Mouse (Mus musculus): ENCODE data around the gene Ercc5. TPM values are rescaled to one million over a fixed set of nuclear protein-coding genes. Genes with fewer than 3 reads are reported as not detected.

The Ercc5 gene
- polyA plus RNA-seq, 1 experiment from 2014 or later, result 13.3 TPM

DNA sequence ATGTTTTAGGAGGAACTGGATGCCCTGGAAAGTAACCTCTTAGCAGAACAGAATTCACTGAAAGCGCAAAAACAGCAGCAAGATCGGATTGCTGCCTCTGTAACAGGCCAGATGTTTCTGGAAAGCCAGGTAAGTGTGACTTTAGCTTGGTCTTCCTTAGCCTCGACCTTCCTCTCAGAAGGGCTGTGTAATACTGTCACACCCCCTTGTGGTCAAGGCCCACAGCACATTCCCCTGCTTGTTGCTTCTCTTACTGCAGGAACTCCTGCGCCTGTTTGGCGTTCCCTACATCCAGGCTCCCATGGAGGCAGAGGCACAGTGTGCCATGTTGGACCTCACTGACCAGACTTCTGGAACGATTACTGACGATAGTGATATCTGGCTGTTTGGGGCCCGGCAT, 26.4 kb downstream of the Ercc5 start:
- peak; percentile 14 for DNase-seq (ENCODE audit: low spot score)

DNA sequence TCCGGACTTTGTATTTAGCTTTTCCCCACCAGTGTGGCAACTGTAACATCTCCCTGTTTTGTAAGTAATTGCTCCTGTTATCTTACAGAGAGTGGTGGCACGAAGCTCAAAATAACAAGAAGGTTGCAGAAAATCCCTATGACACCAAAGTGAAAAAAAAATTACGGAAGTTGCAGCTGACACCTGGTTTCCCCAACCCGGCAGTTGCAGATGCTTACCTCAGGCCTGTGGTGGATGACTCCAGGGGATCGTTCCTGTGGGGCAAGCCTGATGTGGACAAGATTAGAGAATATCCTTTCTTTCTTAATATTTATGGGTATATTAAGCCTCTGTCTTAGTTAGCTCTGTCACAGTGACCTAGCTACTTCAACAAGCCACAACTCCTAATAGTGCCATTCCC, 30.5 kb downstream of the Ercc5 start:
- no peak for DNase-seq (ENCODE audit: low spot score)

DNA sequence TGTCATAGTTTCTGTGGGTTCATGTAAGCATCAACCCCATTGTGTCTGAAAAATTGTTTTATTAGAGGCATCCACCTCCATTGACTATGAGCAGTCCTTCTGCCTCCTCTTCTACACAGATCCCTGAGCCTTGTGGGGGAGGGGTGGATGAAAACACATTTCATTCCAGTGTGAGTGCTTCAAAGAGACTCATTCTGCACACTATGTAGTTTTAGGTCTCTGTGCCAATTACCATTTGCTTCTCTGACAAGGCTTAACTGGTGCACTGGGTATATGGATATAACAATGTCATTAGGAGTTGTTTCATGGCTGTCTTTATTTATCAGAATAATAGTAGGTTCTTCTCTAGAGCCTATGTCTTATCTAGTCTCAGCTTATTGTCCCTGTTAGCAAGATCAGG, 38.9 kb downstream of the Ercc5 start:
- DNase-seq (ENCODE audit: low spot score), result no peak

DNA sequence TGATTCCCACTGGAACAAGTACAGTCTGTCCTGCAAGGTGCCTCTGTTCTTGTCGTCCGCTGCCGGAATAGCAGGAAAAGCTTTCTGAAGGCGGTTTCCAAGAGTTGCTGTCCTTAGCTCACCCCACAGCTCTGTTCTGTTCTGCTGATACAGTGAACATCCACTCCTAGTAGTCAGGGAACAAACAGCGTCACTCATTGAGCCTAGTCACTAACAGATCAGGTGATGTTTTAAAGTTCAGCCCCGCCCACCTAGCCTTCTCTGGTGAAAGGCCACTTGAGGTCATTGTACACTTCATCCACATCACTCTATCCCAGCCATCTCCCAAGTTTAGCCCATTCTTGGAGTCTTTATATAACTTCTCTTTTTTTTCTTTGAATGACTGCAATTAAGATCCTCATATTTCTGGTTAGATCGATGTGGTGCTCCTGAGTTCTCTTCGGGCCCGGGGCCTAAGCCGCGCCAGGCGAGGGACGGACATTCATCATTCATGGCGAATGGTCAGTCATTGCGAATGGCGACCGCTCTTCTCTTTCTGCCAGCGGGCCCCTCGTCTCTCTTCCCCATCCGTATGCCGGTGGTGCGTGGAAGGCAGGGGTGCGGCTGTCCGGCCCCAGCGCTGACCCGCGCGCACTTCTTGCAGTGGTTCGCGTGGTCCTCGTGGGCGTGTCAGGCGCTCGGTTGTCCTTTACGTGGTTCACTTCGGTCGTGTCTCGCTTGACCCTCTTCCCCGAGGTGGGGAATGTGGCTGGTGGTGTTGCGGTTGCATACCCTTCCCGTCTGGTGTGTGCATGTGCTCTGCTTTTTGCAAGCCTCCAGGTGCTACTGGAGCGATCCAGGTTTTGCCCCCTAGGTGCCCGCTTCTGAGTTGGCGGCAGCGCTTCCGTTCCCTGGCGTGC, 51.0 kb downstream of the Ercc5 start:
- no peak for DNase-seq (ENCODE audit: low spot score)

DNA sequence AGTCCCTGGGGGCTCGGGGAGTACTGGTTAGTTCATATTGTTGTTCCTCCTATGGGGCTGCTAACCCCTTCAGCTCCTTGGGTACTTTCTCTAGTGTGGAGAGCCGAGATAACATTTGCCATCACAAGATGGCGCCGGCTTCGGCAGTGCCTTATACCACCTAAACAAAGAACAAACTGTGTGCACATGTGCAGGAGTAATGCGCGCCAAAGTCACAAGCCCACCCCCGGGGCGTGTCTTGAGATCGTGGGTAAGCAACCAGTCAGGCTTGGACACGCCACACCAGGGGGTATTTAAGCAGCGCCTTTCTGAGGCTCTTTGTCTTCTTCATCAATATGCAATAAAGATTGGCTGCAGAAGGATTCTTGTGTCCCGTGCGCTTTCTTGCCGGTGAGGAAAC, 55.3 kb downstream of the Ercc5 start:
- no peak for DNase-seq (ENCODE audit: low spot score)

DNA sequence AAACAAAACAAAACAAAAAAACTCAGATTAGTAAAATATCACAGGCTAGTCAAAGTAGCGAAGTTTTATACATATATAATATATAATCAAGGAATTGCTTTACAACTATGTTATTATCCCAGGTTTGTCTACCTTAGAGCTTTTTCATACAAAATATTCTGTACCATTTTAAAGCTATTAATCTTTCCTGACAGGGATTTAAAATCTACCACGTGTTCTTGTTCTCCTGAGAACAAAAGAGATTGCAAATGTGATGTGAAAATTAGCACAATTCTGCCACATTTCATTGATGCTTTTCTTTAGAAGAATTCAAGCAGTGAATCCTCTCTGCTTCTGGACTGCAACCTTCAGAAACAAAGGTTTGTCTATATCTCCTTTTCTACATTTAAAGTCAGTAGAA, 66.9 kb downstream of the Ercc5 start:
- DNase-seq (ENCODE audit: low spot score), result no peak

DNA sequence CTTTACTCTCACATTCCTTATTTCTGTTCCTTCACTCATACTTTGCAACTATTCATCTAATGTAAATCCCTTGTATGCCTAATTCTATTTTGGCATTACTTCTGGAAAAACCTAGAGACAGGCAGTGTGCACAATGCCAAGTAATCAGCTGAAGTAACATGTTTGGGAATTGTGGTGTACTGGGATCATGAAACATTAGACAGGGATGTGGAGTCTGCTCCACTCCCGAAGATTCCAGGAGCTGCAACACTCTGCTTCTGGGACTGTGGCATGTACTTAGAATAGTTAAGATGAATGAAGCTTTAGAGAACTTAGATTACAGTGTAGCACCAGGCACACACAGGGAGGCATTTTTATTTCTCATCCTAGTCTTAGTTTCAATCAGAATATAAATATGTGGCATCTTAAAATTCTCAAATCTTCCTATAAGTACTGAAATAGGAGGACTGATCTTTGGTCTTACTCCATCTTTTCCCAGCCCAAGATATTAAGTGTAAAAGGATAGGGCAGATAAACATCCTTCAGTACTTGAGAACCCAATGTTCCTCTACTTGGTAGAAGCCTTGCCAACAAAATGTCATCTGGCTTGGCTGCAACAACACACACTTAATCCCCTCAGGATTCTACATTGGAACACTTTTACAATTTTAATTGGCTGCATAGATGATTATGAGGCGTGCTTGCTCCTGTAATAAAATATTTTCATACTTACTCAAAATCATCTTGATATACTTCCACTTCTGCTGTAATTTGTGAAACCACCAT, 69.0 kb downstream of the Ercc5 start:
- DNase-seq (ENCODE audit: low spot score), result no peak

DNA sequence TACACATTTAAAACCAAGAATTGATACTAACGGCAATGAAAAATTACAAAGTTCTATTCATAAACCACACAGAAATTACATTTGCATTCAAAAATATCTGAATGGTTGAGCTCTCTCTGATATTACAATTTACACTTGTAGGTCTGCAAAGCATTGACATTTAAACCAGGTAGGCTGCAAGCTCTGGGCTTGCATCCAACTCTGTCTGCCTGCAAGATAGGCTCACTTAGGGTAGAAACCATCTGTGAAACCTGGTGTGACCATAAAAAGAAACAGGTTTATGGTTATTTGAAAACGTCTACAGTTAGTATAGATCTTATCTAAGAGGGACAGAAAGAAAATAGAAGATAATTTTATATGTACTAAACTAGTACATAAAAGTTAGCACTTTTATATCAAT, 69.6 kb downstream of the Ercc5 start:
- no peak for DNase-seq (ENCODE audit: low spot score)

DNA sequence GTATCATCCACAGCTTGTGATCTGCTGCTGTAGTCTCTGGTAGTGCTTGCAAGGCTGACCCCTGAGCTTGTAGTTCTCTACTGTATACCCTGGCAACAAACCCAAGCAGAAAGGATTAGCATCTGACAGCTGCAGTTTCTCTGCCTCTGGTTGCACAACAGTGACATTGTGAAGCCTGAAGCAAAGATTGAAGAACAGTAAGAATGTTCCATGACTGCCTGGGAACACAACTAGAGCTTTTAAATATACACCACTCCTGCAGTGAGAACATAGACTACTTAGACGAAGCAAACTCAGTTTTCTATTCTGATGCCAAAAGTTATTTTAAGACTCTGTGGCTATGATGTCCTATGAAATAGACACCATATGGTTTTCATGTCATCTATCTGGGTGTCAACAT, 71.3 kb downstream of the Ercc5 start, which contains the start of gene Mettl21e:
Gene Mettl21e (minus strand): TSS at position 86 of the 400 bp plus-strand sequence.
- no peak for DNase-seq (ENCODE audit: low spot score)

DNA sequence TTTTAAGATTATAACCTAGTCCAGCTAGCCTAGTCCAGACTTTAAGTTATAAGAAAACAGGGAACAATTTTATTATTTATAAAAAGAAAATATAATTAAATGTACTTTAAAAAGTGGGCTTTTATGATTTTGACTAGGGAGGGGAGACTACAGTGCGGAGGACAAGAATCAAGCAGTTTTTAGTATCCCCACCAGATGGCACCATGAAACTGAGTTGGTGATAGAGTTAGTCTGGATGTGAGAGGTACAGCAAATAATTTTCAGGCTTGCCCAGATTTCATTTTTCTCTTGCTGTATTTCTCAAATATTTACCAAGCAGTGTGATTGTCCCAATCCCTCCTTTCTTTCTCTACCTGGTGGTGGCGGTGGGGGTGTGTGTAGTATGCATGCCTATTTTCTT, 81.5 kb downstream of the Ercc5 start:
- DNase-seq (ENCODE audit: low spot score), result no peak

Other genes with a start within 250 kb of the Ercc5 start
- gene Tpp2, start 214.1 kb upstream of the Ercc5 start, polyA plus RNA-seq (2015; fragmentation: Nextera tagmentation; extraction: Ambion mirVana), result 55.2 and 55.3 TPM in 2 replicates
- 0.85 and 1.1 TPM in 2 replicates for gene Mettl21c, start 127.7 kb upstream of the Ercc5 start, polyA plus RNA-seq (2015; fragmentation: Nextera tagmentation; extraction: Ambion mirVana)
- 0.17 and 0.20 TPM in 2 replicates for gene Gm8251, start 85.8 kb upstream of the Ercc5 start, polyA plus RNA-seq (2015; fragmentation: Nextera tagmentation; extraction: Ambion mirVana)
- 154 and 161 TPM in 2 replicates for gene Tex30, start 45.3 kb upstream of the Ercc5 start, polyA plus RNA-seq (2015; fragmentation: Nextera tagmentation; extraction: Ambion mirVana)
- 25.2 and 29.0 TPM in 2 replicates for gene Kdelc1, start 28.9 kb upstream of the Ercc5 start, polyA plus RNA-seq (2015; fragmentation: Nextera tagmentation; extraction: Ambion mirVana)
- gene Bivm, start 28.8 kb upstream of the Ercc5 start, polyA plus RNA-seq (2015; fragmentation: Nextera tagmentation; extraction: Ambion mirVana), result 10.1 and 10.3 TPM in 2 replicates
- not detected in 2 replicates for gene Mettl21e, start 71.2 kb downstream of the Ercc5 start, polyA plus RNA-seq (2015; fragmentation: Nextera tagmentation; extraction: Ambion mirVana)

All from thymus, postnatal 0 days (tissue).